16 mouse cellular contexts compared by ENCODE assay signal in the genomic region with DNA sequence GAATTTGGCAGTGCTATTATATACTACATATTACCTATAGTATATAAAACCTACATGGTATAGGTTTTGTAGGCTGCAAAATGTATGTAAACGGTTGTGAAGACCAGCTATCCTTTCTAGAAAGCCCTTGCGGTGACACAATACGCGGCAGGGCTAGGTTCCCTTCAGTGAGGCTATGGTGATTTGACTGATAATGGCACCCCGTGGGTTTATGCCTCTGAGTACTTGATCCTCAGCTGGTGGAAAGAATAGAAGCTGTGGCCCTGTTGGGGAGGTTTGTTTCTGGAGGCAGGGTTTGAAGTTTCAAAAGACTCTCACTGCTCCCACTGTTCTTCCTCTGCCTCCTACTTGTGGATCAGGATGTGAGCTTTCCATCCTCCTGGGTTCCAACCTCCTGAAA. TPM values are rescaled to one million over a fixed set of nuclear protein-coding genes. Genes with fewer than 3 reads are reported as not detected.
DNase-seq lines count a peak whose midpoint lies in the region.
"Had no signal": no experiment of that assay in that cellular context is flagged by ENCODE, and none has a peak within 500 bp of the region (broad histone marks: within the 10 kb centered on the region; RNA-seq: fewer than 3 reads in every experiment).

No protein-coding gene starts in this region.

- DNase-seq in ES-CJ7 (ENCODE audit: low read depth, low spot score) (peak; percentile 89), R1 (ENCODE audit: low read depth, low spot score) (peak; percentile 96), ZHBTc4 (ENCODE audit: low read depth, low spot score) (peak; percentile 93)
- DNase-seq in gastrocnemius, postnatal 25 days = no peak
- no peak for DNase-seq in left cerebral cortex, adult 18-20 months (ENCODE audit: low spot score in 2 of 2)
- DNase-seq in yolk sac, embryonic 10.5 days (ENCODE audit: low spot score) = no peak
- DNase-seq: adrenal gland, adult 2 months; adrenal gland, postnatal 10 days; adrenal gland, postnatal 25 days; cerebellum, adult 11 months; cerebellum, adult 18-20 months; cerebellum, adult 8-10 months; cerebellum, adult 9-11 months; cerebellum, postnatal 14 days; cerebellum, postnatal 36 days; forebrain, postnatal 0 days had no signal

RNA-seq across cellular contexts. Expression of gene Tnik, which starts 46.0 kb away (rescaled TPM):
- total RNA-seq in gastrocnemius, postnatal 25 days (2021) = 10 to 100 TPM; 40.6 to 45.9 TPM
- 100 to 1,000 TPM; 172 to 173 TPM for total RNA-seq in left cerebral cortex, adult 18-20 months (2021)

Comparison
In these comparisons a context has a peak if more than half of its experiments do, and no peak if none do; other contexts are left out.
1. DNase-seq: peak in ES-CJ7 (single experiment), R1 (single experiment) and ZHBTc4 (single experiment); none in gastrocnemius, postnatal 25 days (single experiment), left cerebral cortex, adult 18-20 months (0 of 2) and yolk sac, embryonic 10.5 days (single experiment).